Mouse (Mus musculus): Measurements from ENCODE around the gene Hmcn1.

DNA sequence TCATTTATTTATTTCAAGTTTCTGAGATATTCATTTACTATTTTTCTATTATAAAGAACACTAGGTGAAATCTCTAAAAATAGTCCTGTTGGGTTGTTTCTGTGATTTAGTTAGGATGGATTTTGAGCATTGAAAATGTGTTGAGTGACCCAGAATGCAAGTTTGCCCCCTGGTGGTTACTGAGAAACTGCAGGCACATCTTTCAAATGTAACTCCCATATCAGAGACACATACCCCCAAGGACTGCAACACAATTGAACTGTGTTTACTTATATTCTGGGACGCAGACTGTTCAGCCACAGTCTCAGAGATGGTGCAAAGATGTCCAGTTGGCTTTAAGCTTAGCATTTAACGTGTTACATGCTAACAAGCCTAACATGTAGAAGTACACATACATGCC lies 402.0 kb downstream of the Hmcn1 start:
- TF ChIP-seq CTCF (IDR thresholded peaks at IDR 0.05; ENCODE audit: low read depth, low read length) (no peak), POLR2A (IDR thresholded peaks at IDR 0.05; ENCODE audit: borderline replicate concordance, low read depth, low read length) (no peak)

All from bone marrow macrophage, adult 2 months (primary cell).